Mouse (Mus musculus): ENCODE data around the gene Tspan2. TPM values are rescaled to one million over a fixed set of nuclear protein-coding genes. Genes with fewer than 3 reads are reported as not detected.

Gene Tspan2
- polyA plus RNA-seq, 1 experiment from 2014 or later = 6.8 TPM

GRCm38 (mm10) chr3:102735638-102736037 is 1.3 kb downstream of the Tspan2 start:
- H3K9me3 ChIP-seq = no peaks in the 10 kb centered on the region
- no peak overlapping the region for H3K27ac ChIP-seq
- peaks cover 11% of the 10 kb centered on the region; the same call in 1 of the 2 replicates for H3K4me1 ChIP-seq
- WGBS = 60% methylated on average over 6 of the region's 6 CpGs
- no peak for ATAC-seq (ENCODE audit: insufficient number of reproducible peaks, insufficient read depth, low FRiP score, low TSS enrichment)
- peaks cover 5% of the 10 kb centered on the region; the same call in 1 of the 2 replicates for H3K27me3 ChIP-seq
- H3K4me3 ChIP-seq = peak overlapping the region; percentile 58
- H3K36me3 ChIP-seq = no peaks in the 10 kb centered on the region
- H3K9ac ChIP-seq = no peak overlapping the region; the same call in 1 of the 2 replicates
- peak overlapping the region; percentile 82 for H3K4me2 ChIP-seq (replicated peaks)

- Histone ChIP-seq H3K9ac (no peak overlapping the region), H3K27ac (no peak overlapping the region), H3K4me2 (replicated peaks) (no peak overlapping the region), H3K9me3 (no peaks in the 10 kb centered on the region), H3K27me3 (peaks cover 5% of the 10 kb centered on the region; the same call in 1 of the 2 replicates), H3K4me3 (no peak overlapping the region), H3K36me3 (no peaks in the 10 kb centered on the region), H3K4me1 (peaks cover 11% of the 10 kb centered on the region; the same call in 1 of the 2 replicates)
- 74% methylated on average over 6 of the region's 6 CpGs for WGBS
- ATAC-seq (ENCODE audit: insufficient number of reproducible peaks, insufficient read depth, low FRiP score, low TSS enrichment) = no peak
These were observed 2.1 kb downstream of the Tspan2 start for GRCm38 (mm10) chr3:102736436-102736835.

- H3K27ac ChIP-seq = no peak overlapping the region
- WGBS = 75% methylated on average over 6 of the region's 6 CpGs
- no peaks in the 10 kb centered on the region for H3K9me3 ChIP-seq
- peaks cover 5% of the 10 kb centered on the region; the same call in 1 of the 2 replicates for H3K27me3 ChIP-seq
- no peak overlapping the region for H3K4me2 ChIP-seq (replicated peaks)
- no peaks in the 10 kb centered on the region for H3K36me3 ChIP-seq
- no peak overlapping the region for H3K9ac ChIP-seq
- no peak overlapping the region for H3K4me3 ChIP-seq
- ATAC-seq (ENCODE audit: insufficient number of reproducible peaks, insufficient read depth, low FRiP score, low TSS enrichment) = no peak
- H3K4me1 ChIP-seq = peaks cover 11% of the 10 kb centered on the region; the same call in 1 of the 2 replicates
These were observed 2.8 kb downstream of the Tspan2 start for GRCm38 (mm10) chr3:102737106-102737505.

- Histone ChIP-seq H3K27ac (no peak overlapping the region), H3K4me2 (replicated peaks) (no peak overlapping the region), H3K36me3 (no peaks in the 10 kb centered on the region), H3K9ac (no peak overlapping the region), H3K9me3 (no peaks in the 10 kb centered on the region), H3K4me1 (peaks cover 11% of the 10 kb centered on the region; the same call in 1 of the 2 replicates), H3K27me3 (peaks cover 5% of the 10 kb centered on the region; the same call in 1 of the 2 replicates), H3K4me3 (no peak overlapping the region)
- no peak for ATAC-seq (ENCODE audit: insufficient number of reproducible peaks, insufficient read depth, low FRiP score, low TSS enrichment)
- WGBS = 77% methylated on average over 10 of the region's 10 CpGs
These were observed 4.0 kb downstream of the Tspan2 start for GRCm38 (mm10) chr3:102738161-102738901.

GRCm38 (mm10) chr3:102738926-102739325 is 4.6 kb downstream of the Tspan2 start:
- peaks cover 14% of the 10 kb centered on the region; the same call in 1 of the 2 replicates for H3K4me1 ChIP-seq
- WGBS = 84% methylated on average over 6 of the region's 6 CpGs
- H3K4me3 ChIP-seq = no peak overlapping the region
- ATAC-seq (ENCODE audit: insufficient number of reproducible peaks, insufficient read depth, low FRiP score, low TSS enrichment) = no peak
- H3K27ac ChIP-seq = no peak overlapping the region
- no peak overlapping the region for H3K4me2 ChIP-seq (replicated peaks)
- no peaks in the 10 kb centered on the region for H3K36me3 ChIP-seq
- no peak overlapping the region for H3K9ac ChIP-seq
- H3K27me3 ChIP-seq = peaks cover 5% of the 10 kb centered on the region; the same call in 1 of the 2 replicates
- no peaks in the 10 kb centered on the region for H3K9me3 ChIP-seq

- H3K27ac ChIP-seq = no peak overlapping the region
- no peak overlapping the region for H3K4me2 ChIP-seq (replicated peaks)
- ATAC-seq (ENCODE audit: insufficient number of reproducible peaks, insufficient read depth, low FRiP score, low TSS enrichment) = no peak
- H3K4me3 ChIP-seq = no peak overlapping the region
- H3K9me3 ChIP-seq = no peaks in the 10 kb centered on the region
- H3K4me1 ChIP-seq = peaks cover 13% of the 10 kb centered on the region
- H3K27me3 ChIP-seq = no peaks in the 10 kb centered on the region
- 60% methylated on average over 4 of the region's 4 CpGs for WGBS
- no peaks in the 10 kb centered on the region for H3K36me3 ChIP-seq
- no peak overlapping the region for H3K9ac ChIP-seq
These were observed 8.4 kb downstream of the Tspan2 start for GRCm38 (mm10) chr3:102742725-102743124.

GRCm38 (mm10) chr3:102743202-102743601 is 8.9 kb downstream of the Tspan2 start:
- no peaks in the 10 kb centered on the region for H3K36me3 ChIP-seq
- peaks cover 15% of the 10 kb centered on the region for H3K4me1 ChIP-seq
- no peak overlapping the region for H3K4me2 ChIP-seq (replicated peaks)
- H3K9ac ChIP-seq = no peak overlapping the region
- WGBS = 54% methylated on average over 4 of the region's 4 CpGs
- H3K4me3 ChIP-seq = no peak overlapping the region
- no peaks in the 10 kb centered on the region for H3K9me3 ChIP-seq
- ATAC-seq (ENCODE audit: insufficient number of reproducible peaks, insufficient read depth, low FRiP score, low TSS enrichment) = no peak
- H3K27ac ChIP-seq = no peak overlapping the region
- H3K27me3 ChIP-seq = no peaks in the 10 kb centered on the region

GRCm38 (mm10) chr3:102743781-102744471 is 9.6 kb downstream of the Tspan2 start:
- ATAC-seq (ENCODE audit: insufficient number of reproducible peaks, insufficient read depth, low FRiP score, low TSS enrichment) = no peak
- no peaks in the 10 kb centered on the region for H3K36me3 ChIP-seq
- H3K27me3 ChIP-seq = no peaks in the 10 kb centered on the region
- no peak overlapping the region for H3K4me2 ChIP-seq (replicated peaks)
- WGBS = 73% methylated on average over 9 of the region's 9 CpGs
- H3K4me3 ChIP-seq = no peak overlapping the region
- H3K9ac ChIP-seq = no peak overlapping the region
- H3K9me3 ChIP-seq = no peaks in the 10 kb centered on the region
- no peak overlapping the region for H3K27ac ChIP-seq
- peaks cover 19% of the 10 kb centered on the region for H3K4me1 ChIP-seq

GRCm38 (mm10) chr3:102744657-102745056 is 10.3 kb downstream of the Tspan2 start:
- Histone ChIP-seq H3K4me3 (no peak overlapping the region), H3K9me3 (no peaks in the 10 kb centered on the region), H3K27ac (no peak overlapping the region), H3K27me3 (no peaks in the 10 kb centered on the region), H3K4me2 (replicated peaks) (no peak overlapping the region), H3K9ac (no peak overlapping the region), H3K36me3 (no peaks in the 10 kb centered on the region), H3K4me1 (peaks cover 19% of the 10 kb centered on the region)
- WGBS = 47% methylated on average over 5 of the region's 5 CpGs
- ATAC-seq (ENCODE audit: insufficient number of reproducible peaks, insufficient read depth, low FRiP score, low TSS enrichment) = no peak

GRCm38 (mm10) chr3:102746174-102746573 is 11.8 kb downstream of the Tspan2 start:
- WGBS = 83% methylated on average over 4 of the region's 4 CpGs
- no peak overlapping the region for H3K4me2 ChIP-seq (replicated peaks)
- no peaks in the 10 kb centered on the region for H3K27me3 ChIP-seq
- H3K27ac ChIP-seq = no peak overlapping the region
- no peak overlapping the region for H3K9ac ChIP-seq
- H3K9me3 ChIP-seq = no peaks in the 10 kb centered on the region
- no peaks in the 10 kb centered on the region for H3K36me3 ChIP-seq
- peaks cover 19% of the 10 kb centered on the region for H3K4me1 ChIP-seq
- no peak for ATAC-seq (ENCODE audit: insufficient number of reproducible peaks, insufficient read depth, low FRiP score, low TSS enrichment)
- H3K4me3 ChIP-seq = no peak overlapping the region

- Histone ChIP-seq H3K4me3 (no peak overlapping the region), H3K4me1 (peaks cover 19% of the 10 kb centered on the region), H3K36me3 (no peaks in the 10 kb centered on the region), H3K9ac (no peak overlapping the region), H3K27ac (no peak overlapping the region), H3K9me3 (no peaks in the 10 kb centered on the region), H3K4me2 (replicated peaks) (no peak overlapping the region), H3K27me3 (no peaks in the 10 kb centered on the region)
- no peak for ATAC-seq (ENCODE audit: insufficient number of reproducible peaks, insufficient read depth, low FRiP score, low TSS enrichment)
- WGBS = 61% methylated on average over 3 of the region's 3 CpGs
These were observed 13.7 kb downstream of the Tspan2 start for GRCm38 (mm10) chr3:102748038-102748437.

GRCm38 (mm10) chr3:102748686-102749085 is 14.4 kb downstream of the Tspan2 start:
- 82% methylated on average over 5 of the region's 5 CpGs for WGBS
- H3K27ac ChIP-seq = no peak overlapping the region
- no peaks in the 10 kb centered on the region for H3K27me3 ChIP-seq
- peaks cover 19% of the 10 kb centered on the region for H3K4me1 ChIP-seq
- ATAC-seq (ENCODE audit: insufficient number of reproducible peaks, insufficient read depth, low FRiP score, low TSS enrichment) = no peak
- H3K9me3 ChIP-seq = no peaks in the 10 kb centered on the region
- H3K9ac ChIP-seq = no peak overlapping the region
- H3K36me3 ChIP-seq = no peaks in the 10 kb centered on the region
- no peak overlapping the region for H3K4me3 ChIP-seq
- no peak overlapping the region for H3K4me2 ChIP-seq (replicated peaks)

All from embryonic facial prominence, embryonic 12.5 days (tissue).